Mouse (Mus musculus) kidney, embryonic 14.5 days (tissue): Measurements from ENCODE around the gene Vmn1r43. TPM values are rescaled to one million over a fixed set of nuclear protein-coding genes. Genes with fewer than 3 reads are reported as not detected.
"Not testable (repeated sequence)": the region's sequence is repeated elsewhere in the genome, so short reads cannot be mapped to it uniquely, and the experiment has no call there.

Experiments
- ATAC-seq: fragments of 200-750 bp; cut with Nextera tagmentation; 2 replicates; pipeline ENCODE4 v1.8.0; 2017; ENCODE audit warnings: moderate number of reproducible peaks, mild to moderate bottlenecking, moderate TSS enrichment, moderate library complexity; ENCODE audit not compliant: low FRiP score, low TSS enrichment
- H3K27ac ChIP-seq: fragments of 300-500 bp; sonication (generic); 2 replicates; pipeline ENCODE4 v1.5.1; 2014; ENCODE audit warnings: low read depth, mild to moderate bottlenecking, low read length, moderate library complexity, mixed read lengths
- H3K27me3 ChIP-seq: fragments of 300-500 bp; sonication (generic); 2 replicates; pipeline ENCODE4 v1.6.1; 2014; ENCODE audit warnings: mild to moderate bottlenecking, low read length; ENCODE audit not compliant: control insufficient read depth, insufficient read depth
- H3K36me3 ChIP-seq: fragments of 300-500 bp; sonication (generic); 2 replicates; pipeline ENCODE4 v1.6.1; 2014; ENCODE audit warnings: low read length, mixed read lengths; ENCODE audit not compliant: control insufficient read depth, insufficient read depth
- H3K4me1 ChIP-seq: fragments of 300-500 bp; sonication (generic); 2 replicates; pipeline ENCODE4 v1.6.1; 2014; ENCODE audit warnings: low read length, mixed read lengths; ENCODE audit not compliant: control insufficient read depth, insufficient read depth
- H3K4me2 ChIP-seq: fragments of 300-500 bp; sonication (generic); replicated peaks from 2 replicates; pipeline ENCODE4 v1.6.1; 2014; ENCODE audit warnings: low read depth, mild to moderate bottlenecking, low read length
- H3K4me3 ChIP-seq: fragments of 300-500 bp; sonication (generic); 2 replicates; pipeline ENCODE4 v1.5.1; 2014; ENCODE audit warnings: mild to moderate bottlenecking, low read length
- H3K9ac ChIP-seq: fragments of 300-500 bp; sonication (generic); 2 replicates; pipeline ENCODE4 v1.6.1; 2014; ENCODE audit warnings: low read depth, mild to moderate bottlenecking, low read length, moderate library complexity
- H3K9me3 ChIP-seq: fragments of 300-500 bp; sonication (generic); 2 replicates; pipeline ENCODE4 v1.6.1; 2016; ENCODE audit warnings: low read length; ENCODE audit not compliant: control insufficient read depth
- whole genome bisulfite sequencing: fragments of 180-500 bp; shearing (Covaris S2); extraction: QIAGEN DNeasy Blood & Tissue Kit; methylation state at CpG from one replicate; pipeline ENCODE4 v1.1.7; 2014; 5-methylcytosine and 5-hydroxymethylcytosine counted together
- polyA plus RNA-seq: library from polyadenylated mRNA; unstranded; fragments of >200 nt; fragmentation: Nextera tagmentation; extraction: Ambion mirVana; gene quantifications from 2 replicates; pipeline ENCODE4 v1.2.1, GENCODE M21; 2014

Vmn1r43 gene
- not detected in 2 replicates for polyA plus RNA-seq

DNA sequence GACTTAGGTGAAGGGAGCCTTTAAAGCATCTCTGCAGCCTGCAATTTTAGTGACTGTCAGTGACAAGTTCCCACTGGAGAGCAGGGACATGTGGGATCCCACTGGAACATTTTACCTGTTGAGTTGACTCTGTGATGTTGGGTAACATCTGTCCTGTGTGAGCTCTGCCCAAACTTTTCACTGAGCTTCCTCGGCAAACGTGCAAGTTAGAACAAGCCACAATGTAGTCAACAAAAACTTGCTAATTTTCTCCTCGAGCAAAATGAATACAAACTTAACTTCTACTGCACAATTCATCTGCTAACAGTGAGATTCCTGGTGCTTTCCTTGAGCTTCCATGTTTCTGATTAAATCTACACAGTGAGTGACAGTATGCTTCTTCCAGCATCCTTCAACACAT is at the start of gene Vmn1r43, which contains the start of gene Vmn1r42:
Gene Vmn1r43, minus strand, starts transcription at position 101 of the 400 bp plus-strand sequence.
Gene Vmn1r42, minus strand, starts transcription at position 101 of the 400 bp plus-strand sequence.
- not testable (repeated sequence) for H3K36me3 ChIP-seq, H3K27me3 ChIP-seq, H3K4me3 ChIP-seq, H3K9me3 ChIP-seq, H3K9ac ChIP-seq, H3K4me1 ChIP-seq, H3K27ac ChIP-seq, H3K4me2 ChIP-seq, ATAC-seq
- 79% methylated on average over 3 of the region's 3 CpGs for WGBS

DNA sequence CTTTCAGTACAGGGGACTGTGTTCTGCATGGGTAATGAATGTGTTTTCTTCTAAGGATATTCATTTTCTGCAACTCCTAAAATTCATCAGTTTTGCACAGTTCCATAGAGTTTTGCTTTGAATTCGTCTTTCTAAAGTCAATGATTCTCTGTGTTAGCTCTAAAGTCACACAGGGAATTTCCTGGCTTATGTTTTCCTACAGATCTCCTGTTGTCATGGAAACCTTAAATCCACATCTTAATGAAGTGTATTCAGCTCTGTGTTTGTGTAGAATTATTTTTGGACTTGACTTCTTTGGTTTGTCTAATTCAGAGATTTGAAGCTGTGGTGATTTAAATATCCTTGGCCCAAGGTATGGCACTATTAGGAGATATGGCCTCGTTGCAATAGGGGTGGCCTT is 7.6 kb upstream of the Vmn1r43 start:
- Histone ChIP-seq H3K9ac (no peak overlapping the region), H3K4me2 (no peak overlapping the region), H3K9me3 (no peaks in the 10 kb centered on the region), H3K27ac (no peak overlapping the region), H3K27me3 (no peaks in the 10 kb centered on the region), H3K4me1 (no peaks in the 10 kb centered on the region), H3K4me3 (no peak overlapping the region), H3K36me3 (no peaks in the 10 kb centered on the region)
- ATAC-seq: no peak
- WGBS: 57% methylated on average over 2 of the region's 2 CpGs

DNA sequence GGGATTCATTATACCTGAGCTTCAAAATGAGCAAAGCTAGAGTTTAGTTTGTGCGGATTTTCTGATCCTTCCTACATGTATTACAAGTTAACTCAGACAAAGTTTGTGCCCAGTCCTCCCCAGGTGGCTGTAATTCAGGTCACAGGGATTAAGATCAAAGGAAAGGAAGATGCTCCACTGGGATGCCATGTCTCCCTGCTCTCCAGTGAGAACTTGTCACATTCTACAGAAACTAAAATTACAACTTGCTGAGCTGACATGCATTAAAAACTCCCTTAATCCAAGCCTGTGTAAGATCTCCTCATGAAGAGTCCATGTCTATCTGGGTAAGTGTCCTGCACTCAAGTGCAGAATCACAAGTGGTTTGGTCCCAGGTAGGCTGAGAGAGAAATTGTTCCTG is 7.1 kb upstream of the Vmn1r43 start, which contains the start of gene Vmn1r44:
Gene Vmn1r44, plus strand, starts transcription at position 301 of the 400 bp plus-strand sequence.
- no peak for ATAC-seq
- H3K4me1 ChIP-seq: no peaks in the 10 kb centered on the region
- H3K9ac ChIP-seq: no peak within 1 kb of the TSS
- 73% methylated on average over 1 of the region's 1 CpGs for WGBS
- H3K36me3 ChIP-seq: no peaks in the 10 kb centered on the region
- H3K27ac ChIP-seq: no peak within 1 kb of the TSS
- no peak within 1 kb of the TSS for H3K4me3 ChIP-seq
- no peaks in the 10 kb centered on the region for H3K9me3 ChIP-seq
- H3K4me2 ChIP-seq: no peak within 1 kb of the TSS
- H3K27me3 ChIP-seq: no peaks in the 10 kb centered on the region

DNA sequence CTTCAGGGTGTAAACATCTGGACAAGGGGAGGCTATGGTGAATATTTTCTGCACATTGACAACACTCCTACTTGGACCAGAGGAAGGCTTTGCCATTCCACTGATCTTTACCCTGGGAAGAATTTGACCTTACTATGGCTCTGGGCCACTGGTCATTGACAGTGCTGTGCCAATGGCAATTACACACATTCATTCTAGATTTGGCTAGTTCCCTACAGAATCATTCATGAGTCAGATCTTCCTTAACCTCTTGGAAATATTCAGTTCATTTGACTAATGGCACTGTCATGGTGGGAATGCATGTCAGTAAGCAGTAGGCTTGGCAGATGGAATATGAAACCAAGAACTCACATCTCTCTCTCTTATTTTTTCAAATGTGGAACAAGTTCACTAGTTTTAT is 4.7 kb upstream of the Vmn1r43 start:
- Histone ChIP-seq H3K27ac (no peak overlapping the region), H3K4me3 (no peak overlapping the region), H3K36me3 (no peaks in the 10 kb centered on the region), H3K9ac (no peak overlapping the region), H3K4me1 (no peaks in the 10 kb centered on the region), H3K4me2 (no peak overlapping the region), H3K27me3 (no peaks in the 10 kb centered on the region), H3K9me3 (no peaks in the 10 kb centered on the region)
- ATAC-seq: no peak

DNA sequence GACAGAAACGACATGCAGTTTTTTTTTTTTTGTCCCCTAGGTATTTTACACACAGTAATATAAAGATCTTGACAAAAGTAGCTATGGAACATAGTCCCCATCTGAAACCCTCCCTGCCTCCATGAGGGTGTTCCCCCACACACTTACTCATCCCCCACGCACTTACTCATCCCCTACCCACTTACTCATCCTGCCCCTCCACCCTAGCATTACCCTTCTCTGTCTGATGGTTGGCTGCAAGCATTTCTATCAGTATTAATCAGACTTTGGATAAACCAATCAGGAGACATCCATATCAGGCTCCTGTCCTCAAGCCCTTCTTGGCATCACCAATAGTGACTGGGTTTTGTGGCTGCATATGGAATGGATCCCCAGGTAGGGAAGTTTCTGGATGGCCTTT is 750 bp upstream of the Vmn1r43 start:
- Histone ChIP-seq H3K27me3 (no peaks in the 10 kb centered on the region), H3K4me1 (no peaks in the 10 kb centered on the region), H3K9ac (no peak overlapping the region), H3K4me3 (no peak overlapping the region), H3K4me2 (no peak overlapping the region), H3K36me3 (no peaks in the 10 kb centered on the region), H3K9me3 (no peaks in the 10 kb centered on the region), H3K27ac (no peak overlapping the region)
- no peak for ATAC-seq
- 73% methylated on average over 2 of the region's 2 CpGs for WGBS

GRCm38 (mm10) chr6:89867976-89868375 is 8.2 kb downstream of the Vmn1r43 start:
- peaks cover 8% of the 10 kb centered on the region; the same call in 1 of the 2 replicates for H3K9me3 ChIP-seq
- H3K36me3 ChIP-seq: no peaks in the 10 kb centered on the region
- H3K4me2 ChIP-seq: no peak overlapping the region
- H3K4me1 ChIP-seq: no peaks in the 10 kb centered on the region
- no peak for ATAC-seq
- H3K9ac ChIP-seq: no peak overlapping the region
- no peak overlapping the region for H3K27ac ChIP-seq
- WGBS: 92% methylated on average over 2 of the region's 2 CpGs
- no peak overlapping the region for H3K4me3 ChIP-seq
- no peaks in the 10 kb centered on the region for H3K27me3 ChIP-seq

- Histone ChIP-seq H3K4me3 (no peak overlapping the region), H3K4me2 (no peak overlapping the region), H3K9me3 (peaks cover 8% of the 10 kb centered on the region; the same call in 1 of the 2 replicates), H3K27ac (no peak overlapping the region), H3K36me3 (no peaks in the 10 kb centered on the region), H3K4me1 (no peaks in the 10 kb centered on the region), H3K9ac (no peak overlapping the region), H3K27me3 (no peaks in the 10 kb centered on the region)
- WGBS: 95% methylated on average over 2 of the region's 2 CpGs
- ATAC-seq: no peak
Measured at GRCm38 (mm10) chr6:89867276-89867675, 8.9 kb downstream of the Vmn1r43 start.

- no peak overlapping the region for H3K4me3 ChIP-seq
- no peak overlapping the region for H3K9ac ChIP-seq
- ATAC-seq: no peak
- WGBS: 74% methylated on average over 4 of the region's 4 CpGs
- no peaks in the 10 kb centered on the region for H3K4me1 ChIP-seq
- H3K9me3 ChIP-seq: peaks cover 13% of the 10 kb centered on the region; the same call in 1 of the 2 replicates
- no peak overlapping the region for H3K4me2 ChIP-seq
- H3K27ac ChIP-seq: no peak overlapping the region
- no peaks in the 10 kb centered on the region for H3K36me3 ChIP-seq
- H3K27me3 ChIP-seq: no peaks in the 10 kb centered on the region
Measured at GRCm38 (mm10) chr6:89863792-89864191, 12.4 kb downstream of the Vmn1r43 start.

- H3K27ac ChIP-seq: no peak overlapping the region
- no peaks in the 10 kb centered on the region for H3K36me3 ChIP-seq
- H3K4me2 ChIP-seq: no peak overlapping the region
- H3K4me1 ChIP-seq: no peaks in the 10 kb centered on the region
- H3K4me3 ChIP-seq: no peak overlapping the region
- H3K9me3 ChIP-seq: 0 out of 2 replicates have a peak, but pooled peaks cover 7% of the 10 kb centered on the region
- no peak for ATAC-seq
- 89% methylated on average over 2 of the region's 2 CpGs for WGBS
- H3K27me3 ChIP-seq: no peaks in the 10 kb centered on the region
- no peak overlapping the region for H3K9ac ChIP-seq
Measured at GRCm38 (mm10) chr6:89859839-89860238, 16.4 kb downstream of the Vmn1r43 start.
